19 mouse cellular contexts compared by ENCODE assay signal in genomic region chr10:88849976-88850375, GRCm38 (mm10). TPM values are rescaled to one million over a fixed set of nuclear protein-coding genes. Genes with fewer than 3 reads are reported as not detected.
"Had no signal": no experiment of that assay in that cellular context is flagged by ENCODE, and none has a peak within 500 bp of the region (broad histone marks: within the 10 kb centered on the region; RNA-seq: fewer than 3 reads in every experiment).

No protein-coding gene starts in this region.

- H3K4me3 ChIP-seq: kidney, embryonic 15.5 days; left cerebral cortex, adult 2 months; limb, embryonic 12.5 days; limb, embryonic 15.5 days; megakaryocyte, embryonic 14.5 days; midbrain, embryonic 10.5 days had no signal

- H3K27ac ChIP-seq: kidney, embryonic 15.5 days; left cerebral cortex, adult 2 months; limb, embryonic 12.5 days; limb, embryonic 15.5 days; liver, embryonic 14.5 days; midbrain, embryonic 10.5 days had no signal

- H3K9me3 ChIP-seq: kidney, embryonic 15.5 days; limb, embryonic 12.5 days; limb, embryonic 15.5 days; midbrain, embryonic 10.5 days had no signal

- H3K4me1 ChIP-seq: kidney, embryonic 15.5 days; limb, embryonic 12.5 days; limb, embryonic 15.5 days; megakaryocyte, embryonic 14.5 days; midbrain, embryonic 10.5 days had no signal

- H3K36me3 ChIP-seq: kidney, embryonic 15.5 days; limb, embryonic 12.5 days; limb, embryonic 15.5 days; midbrain, embryonic 10.5 days had no signal

- H3K27me3 ChIP-seq: kidney, embryonic 15.5 days; limb, embryonic 12.5 days; limb, embryonic 15.5 days; megakaryocyte, embryonic 14.5 days had no signal

- DNase-seq: kidney, postnatal 10 days; kidney, postnatal 36 days; layer of hippocampus, postnatal 36 days; liver, postnatal 0 days; lung, embryonic 14.5 days; lung, postnatal 36 days; midbrain, embryonic 14.5 days; thymus, adult 2 months; thymus, postnatal 14 days; thymus, postnatal 4 days had no signal

RNA-seq across cellular contexts. Expression of gene Slc5a8, which starts 35.8 kb away (rescaled TPM):
- total RNA-seq: layer of hippocampus, postnatal 36 days; left cerebral cortex, postnatal 36 days had no signal
- polyA plus RNA-seq: limb, embryonic 15.5 days; liver, postnatal 0 days; spleen, adult 2 months had no signal
